Mouse (Mus musculus): ENCODE results near the gene Far2. TPM values are rescaled to one million over a fixed set of nuclear protein-coding genes. Genes with fewer than 3 reads are reported as not detected.
"Not testable (repeated sequence)": the region's sequence is repeated elsewhere in the genome, so short reads cannot be mapped to it uniquely, and the experiment has no call there.

Far2 gene
- polyA plus RNA-seq, 1 experiment = 0.08 TPM

GRCm38 (mm10) chr6:148116907-148117306 lies 69.8 kb downstream of the Far2 start:
- no peak for DNase-seq (ENCODE audit: low spot score)

- DNase-seq (ENCODE audit: low spot score) = no peak
Observed at GRCm38 (mm10) chr6:148117696-148118095, 70.6 kb downstream of the Far2 start.

GRCm38 (mm10) chr6:148120703-148121102 lies 73.6 kb downstream of the Far2 start:
- no peak for DNase-seq (ENCODE audit: low spot score)

GRCm38 (mm10) chr6:148126851-148127250 lies 79.8 kb downstream of the Far2 start:
- DNase-seq (ENCODE audit: low spot score) = not testable (repeated sequence)

GRCm38 (mm10) chr6:148132314-148132713 lies 85.3 kb downstream of the Far2 start:
- no peak for DNase-seq (ENCODE audit: low spot score)

- DNase-seq (ENCODE audit: low spot score) = no peak
Observed at GRCm38 (mm10) chr6:148133536-148133935, 86.5 kb downstream of the Far2 start.

GRCm38 (mm10) chr6:148135769-148136382 lies 88.8 kb downstream of the Far2 start:
- peak; percentile 43 for DNase-seq (ENCODE audit: low spot score)

GRCm38 (mm10) chr6:148139288-148139995 lies 92.4 kb downstream of the Far2 start:
- no peak for DNase-seq (ENCODE audit: low spot score)

- DNase-seq (ENCODE audit: low spot score) = no peak
Observed at GRCm38 (mm10) chr6:148141874-148142273, 94.8 kb downstream of the Far2 start.

- no peak for DNase-seq (ENCODE audit: low spot score)
Observed at GRCm38 (mm10) chr6:148142421-148142820, 95.4 kb downstream of the Far2 start.

GRCm38 (mm10) chr6:148152305-148152704 lies 105.2 kb downstream of the Far2 start:
- DNase-seq (ENCODE audit: low spot score) = not testable (repeated sequence)

- no peak for DNase-seq (ENCODE audit: low spot score)
Observed at GRCm38 (mm10) chr6:148172904-148173303, 125.8 kb downstream of the Far2 start.

GRCm38 (mm10) chr6:148185694-148186093 lies 138.6 kb downstream of the Far2 start:
- DNase-seq (ENCODE audit: low spot score) = no peak

GRCm38 (mm10) chr6:148193972-148194701 lies 147.1 kb downstream of the Far2 start:
- no peak for DNase-seq (ENCODE audit: low spot score)

- no peak for DNase-seq (ENCODE audit: low spot score)
Observed at GRCm38 (mm10) chr6:148199177-148199576, 152.1 kb downstream of the Far2 start.

- DNase-seq (ENCODE audit: low spot score) = no peak
Observed at GRCm38 (mm10) chr6:148199729-148200128, 152.7 kb downstream of the Far2 start.

GRCm38 (mm10) chr6:148205134-148205533 lies 158.1 kb downstream of the Far2 start:
- no peak for DNase-seq (ENCODE audit: low spot score)

- DNase-seq (ENCODE audit: low spot score) = no peak
Observed at GRCm38 (mm10) chr6:148207522-148207921, 160.5 kb downstream of the Far2 start.

GRCm38 (mm10) chr6:148211391-148211876 lies 164.4 kb downstream of the Far2 start:
- no peak for DNase-seq (ENCODE audit: low spot score)

GRCm38 (mm10) chr6:148211897-148212680 lies 165.0 kb downstream of the Far2 start, which contains the start of gene Ergic2:
Gene Ergic2 (minus strand): TSS chr6:148212374.
- peak; percentile 84 for DNase-seq (ENCODE audit: low spot score)

GRCm38 (mm10) chr6:148214765-148215164 lies 167.7 kb downstream of the Far2 start:
- no peak for DNase-seq (ENCODE audit: low spot score)

GRCm38 (mm10) chr6:148216752-148217151 lies 169.7 kb downstream of the Far2 start:
- no peak for DNase-seq (ENCODE audit: low spot score)
